Mouse (Mus musculus): ENCODE measurements around the gene Slc1a5.

The Slc1a5 gene

GRCm38 (mm10) chr7:16846775-16847174 is 65.6 kb downstream of the Slc1a5 start:
- no peak for DNase-seq (ENCODE audit: low spot score)

DNA sequence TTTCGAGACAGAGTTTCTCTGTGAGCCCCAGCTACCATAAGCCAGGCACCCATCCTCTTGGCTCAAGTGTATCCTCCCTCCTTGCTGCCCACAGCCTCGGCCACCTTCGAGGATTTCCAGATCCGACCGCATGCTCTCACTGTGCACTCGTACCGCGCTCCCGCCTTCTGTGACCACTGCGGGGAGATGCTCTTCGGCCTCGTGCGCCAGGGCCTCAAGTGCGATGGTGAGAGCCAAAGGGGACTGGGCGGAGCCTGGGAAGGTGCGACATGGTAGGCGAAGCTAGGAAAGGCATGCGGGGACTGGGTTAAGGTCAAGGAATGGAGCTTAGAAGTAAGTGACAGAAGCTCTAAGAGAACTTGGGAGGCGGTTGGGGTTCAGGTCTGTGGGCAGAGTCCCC is 66.4 kb downstream of the Slc1a5 start:
- DNase-seq (ENCODE audit: low spot score), result no peak
